In genomic region chr11:100969744-100970556, GRCm38 (mm10) we compare ENCODE assay signal across 8 mouse cellular contexts. TPM values are rescaled to one million over a fixed set of nuclear protein-coding genes. Genes with fewer than 3 reads are reported as not detected.
A peak's percentile ranks its signal among the peaks of the same experiment; 100 is the strongest.
DNase-seq lines count a peak whose midpoint lies in the region; ATAC-seq and TF ChIP-seq lines count a peak whose summit lies in the region.

No protein-coding gene starts in this region.

- WGBS in forebrain, embryonic 16.5 days: under 1% methylated on average over 65 of the region's 65 CpGs
- 1% methylated on average over 65 of the region's 65 CpGs for WGBS in hindbrain, embryonic 10.5 days
- WGBS in limb, embryonic 14.5 days: 1% methylated on average over 65 of the region's 65 CpGs
- whole genome bisulfite sequencing in midbrain, embryonic 13.5 days: 2% methylated on average over 65 of the region's 65 CpGs

- H3K27me3 ChIP-seq in forebrain, embryonic 16.5 days (replicated peaks; ENCODE audit: control insufficient read depth, insufficient read depth, low read length): peaks cover 61% of the 10 kb centered on the region
- peaks cover 98% of the 10 kb centered on the region for H3K27me3 ChIP-seq in hindbrain, embryonic 10.5 days (ENCODE audit: insufficient read depth, poor library complexity, severe bottlenecking)
- H3K27me3 ChIP-seq in limb, embryonic 14.5 days (ENCODE audit: control insufficient read depth, insufficient read depth, low read length): peaks cover 4% of the 10 kb centered on the region
- peaks cover 92% of the 10 kb centered on the region for H3K27me3 ChIP-seq in midbrain, embryonic 13.5 days

- ATAC-seq in forebrain, embryonic 16.5 days: no peak
- ATAC-seq in limb, embryonic 14.5 days (ENCODE audit: low FRiP score, low read depth): peak; percentile 50
- ATAC-seq in midbrain, embryonic 13.5 days: no peak

- H3K9me3 ChIP-seq in forebrain, embryonic 16.5 days (ENCODE audit: control insufficient read depth, low read length): no peaks in the 10 kb centered on the region
- H3K9me3 ChIP-seq in hindbrain, embryonic 10.5 days: no peaks in the 10 kb centered on the region
- H3K9me3 ChIP-seq in limb, embryonic 14.5 days (ENCODE audit: control insufficient read depth, low read length): no peaks in the 10 kb centered on the region
- H3K9me3 ChIP-seq in midbrain, embryonic 13.5 days: no peaks in the 10 kb centered on the region

- TF ChIP-seq POLR2A in limb, embryonic 14.5 days (IDR thresholded peaks at IDR 0.05; ENCODE audit: borderline replicate concordance, extremely low read depth, insufficient read depth, insufficient read length): no peak

- H3K9ac ChIP-seq in forebrain, embryonic 16.5 days (replicated peaks; ENCODE audit: low read depth, low read length): peak overlapping the region; percentile 34
- peak overlapping the region; percentile 71 for H3K9ac ChIP-seq in limb, embryonic 14.5 days (ENCODE audit: low read depth, low read length, severe bottlenecking)
- H3K9ac ChIP-seq in midbrain, embryonic 13.5 days (replicated peaks): peak overlapping the region; percentile 36; the same call in 1 of the 2 replicates

- peak; percentile 19 for DNase-seq in CD4-positive helper T cell, adult 2 months (ENCODE audit: low read depth, low spot score)
- peak; percentile 19 for DNase-seq in T-cell, adult 2 months (ENCODE audit: low spot score)
- peak; percentile 54 for DNase-seq in hindbrain, embryonic 10.5 days (ENCODE audit: low spot score)
- DNase-seq in limb, embryonic 14.5 days (ENCODE audit: low spot score): peak; percentile 74
- peak; percentile 68 to 75 for DNase-seq in urinary bladder, postnatal 4 days (ENCODE audit: low spot score in 2 of 2)
- DNase-seq in layer of hippocampus, adult 18-20 months (ENCODE audit: low spot score in 2 of 2): no peak

- H3K4me3 ChIP-seq in forebrain, embryonic 16.5 days (replicated peaks; ENCODE audit: low read length): peak overlapping the region; percentile 38
- peak overlapping the region; percentile 50 for H3K4me3 ChIP-seq in hindbrain, embryonic 10.5 days
- H3K4me3 ChIP-seq in limb, embryonic 14.5 days (replicated peaks; ENCODE audit: low read length): peak overlapping the region; percentile 75
- H3K4me3 ChIP-seq in midbrain, embryonic 13.5 days (replicated peaks): peak overlapping the region; percentile 34

- peaks cover 11% of the 10 kb centered on the region for H3K4me1 ChIP-seq in forebrain, embryonic 16.5 days (replicated peaks; ENCODE audit: control insufficient read depth, insufficient read depth, low read length)
- H3K4me1 ChIP-seq in hindbrain, embryonic 10.5 days (replicated peaks): peaks cover 25% of the 10 kb centered on the region
- peaks cover 14% of the 10 kb centered on the region for H3K4me1 ChIP-seq in limb, embryonic 14.5 days (ENCODE audit: control insufficient read depth, insufficient read depth, low read length)
- peaks cover 14% of the 10 kb centered on the region for H3K4me1 ChIP-seq in midbrain, embryonic 13.5 days (replicated peaks)

- H3K4me2 ChIP-seq in forebrain, embryonic 16.5 days (ENCODE audit: low read length): peak overlapping the region; percentile 38
- peak overlapping the region; percentile 87 for H3K4me2 ChIP-seq in limb, embryonic 14.5 days (replicated peaks; ENCODE audit: low read depth, low read length, severe bottlenecking)
- peak overlapping the region; percentile 49 for H3K4me2 ChIP-seq in midbrain, embryonic 13.5 days (replicated peaks)

- H3K36me3 ChIP-seq in forebrain, embryonic 16.5 days (ENCODE audit: control insufficient read depth, insufficient read depth): no peaks in the 10 kb centered on the region
- no peaks in the 10 kb centered on the region for H3K36me3 ChIP-seq in hindbrain, embryonic 10.5 days
- H3K36me3 ChIP-seq in limb, embryonic 14.5 days (ENCODE audit: control insufficient read depth, insufficient read depth, low read length): peaks cover 3% of the 10 kb centered on the region; the same call in 1 of the 2 replicates
- H3K36me3 ChIP-seq in midbrain, embryonic 13.5 days: no peaks in the 10 kb centered on the region

- no peak overlapping the region for H3K27ac ChIP-seq in forebrain, embryonic 16.5 days (ENCODE audit: low read length)
- peak overlapping the region; percentile 50 for H3K27ac ChIP-seq in hindbrain, embryonic 10.5 days
- peak overlapping the region; percentile 79 for H3K27ac ChIP-seq in limb, embryonic 14.5 days (replicated peaks; ENCODE audit: low read depth, low read length)
- H3K27ac ChIP-seq in midbrain, embryonic 13.5 days: no peak overlapping the region

RNA-seq across cellular contexts. Expression of gene Cavin1, which starts 0.7 kb away (rescaled TPM):
- polyA plus RNA-seq in forebrain, embryonic 16.5 days (2015; fragmentation: Nextera tagmentation; extraction: Ambion mirVana): 33.6 and 45.4 TPM in 2 replicates
- polyA plus RNA-seq in hindbrain, embryonic 10.5 days (2016; fragmentation: Nextera tagmentation; extraction: Ambion mirVana): 18.2 and 21.4 TPM in 2 replicates
- polyA plus RNA-seq in limb, embryonic 14.5 days (2012; rRNA removed): 81.3 and 96.8 TPM in 2 replicates
- polyA plus RNA-seq in limb, embryonic 14.5 days (2014; fragmentation: Nextera tagmentation; extraction: Ambion mirVana): 128 and 135 TPM in 2 replicates
- polyA plus RNA-seq in midbrain, embryonic 13.5 days (2015; fragmentation: Nextera tagmentation; extraction: Ambion mirVana): 28.3 and 30.4 TPM in 2 replicates
- total RNA-seq in layer of hippocampus, adult 18-20 months (2021): 10 to 100 TPM; 15.8 to 16.0 TPM

RNA-seq across cellular contexts. Expression of gene Stat3, which starts 30.6 kb away (rescaled TPM):
- 30.6 and 31.5 TPM in 2 replicates for polyA plus RNA-seq in forebrain, embryonic 16.5 days (2015; fragmentation: Nextera tagmentation; extraction: Ambion mirVana)
- polyA plus RNA-seq in hindbrain, embryonic 10.5 days (2016; fragmentation: Nextera tagmentation; extraction: Ambion mirVana): 21.1 and 31.5 TPM in 2 replicates
- 56.1 and 66.2 TPM in 2 replicates for polyA plus RNA-seq in limb, embryonic 14.5 days (2012; rRNA removed)
- polyA plus RNA-seq in limb, embryonic 14.5 days (2014; fragmentation: Nextera tagmentation; extraction: Ambion mirVana): 63.0 and 65.9 TPM in 2 replicates
- 28.7 and 34.3 TPM in 2 replicates for polyA plus RNA-seq in midbrain, embryonic 13.5 days (2015; fragmentation: Nextera tagmentation; extraction: Ambion mirVana)
- 10 to 100 TPM; 35.5 to 35.9 TPM for total RNA-seq in layer of hippocampus, adult 18-20 months (2021)

RNA-seq across cellular contexts. Expression of gene Atp6v0a1, which starts 39.3 kb away (rescaled TPM):
- polyA plus RNA-seq in forebrain, embryonic 16.5 days (2015; fragmentation: Nextera tagmentation; extraction: Ambion mirVana): 90.6 and 111 TPM in 2 replicates
- 36.2 and 48.1 TPM in 2 replicates for polyA plus RNA-seq in hindbrain, embryonic 10.5 days (2016; fragmentation: Nextera tagmentation; extraction: Ambion mirVana)
- 60.9 and 72.8 TPM in 2 replicates for polyA plus RNA-seq in limb, embryonic 14.5 days (2012; rRNA removed)
- 31.8 and 32.7 TPM in 2 replicates for polyA plus RNA-seq in limb, embryonic 14.5 days (2014; fragmentation: Nextera tagmentation; extraction: Ambion mirVana)
- 87.6 and 90.8 TPM in 2 replicates for polyA plus RNA-seq in midbrain, embryonic 13.5 days (2015; fragmentation: Nextera tagmentation; extraction: Ambion mirVana)
- 100 to 1,000 TPM; 421 to 426 TPM for total RNA-seq in layer of hippocampus, adult 18-20 months (2021)

Comparison
In these comparisons a context has a peak if more than half of its experiments do, and no peak if none do; other contexts are left out.
1. DNase-seq: peak in CD4-positive helper T cell, adult 2 months (single experiment), T-cell, adult 2 months (single experiment), hindbrain, embryonic 10.5 days (single experiment), limb, embryonic 14.5 days (single experiment) and urinary bladder, postnatal 4 days (2 of 2); none in layer of hippocampus, adult 18-20 months (0 of 2).
2. H3K27ac ChIP-seq: peak in hindbrain, embryonic 10.5 days (single experiment) and limb, embryonic 14.5 days (single experiment); none in forebrain, embryonic 16.5 days (single experiment) and midbrain, embryonic 13.5 days (single experiment).
3. Peak in every context shown above with its lines, with median percentiles within 50 percentile points of each other: H3K4me2 ChIP-seq, H3K4me3 ChIP-seq and H3K9ac ChIP-seq.